Mouse (Mus musculus): ENCODE measurements around the gene Mrpl37. TPM values are rescaled to one million over a fixed set of nuclear protein-coding genes. Genes with fewer than 3 reads are reported as not detected.
A peak's percentile ranks its signal among the peaks of the same experiment; 100 is the strongest.

Mrpl37 gene
- polyA plus RNA-seq, 1 experiment: 74.4 TPM

- peaks cover 3% of the 10 kb centered on the region for H3K4me1 ChIP-seq (ENCODE audit: control insufficient read depth, insufficient read depth, low read length)
- no peaks in the 10 kb centered on the region for H3K36me3 ChIP-seq (ENCODE audit: control insufficient read depth, insufficient read depth, low read length)
- TF ChIP-seq CTCF (IDR thresholded peaks at IDR 0.05; ENCODE audit: control insufficient read depth, insufficient read depth, insufficient replicate concordance, low read depth, low read length) (no peak), POLR2A (IDR thresholded peaks at IDR 0.05; ENCODE audit: control insufficient read depth, low read depth, low read length) (no peak)
- peak overlapping the region; percentile 35 for H3K4me3 ChIP-seq (ENCODE audit: control insufficient read depth, low read depth, low read length)
- H3K27me3 ChIP-seq (ENCODE audit: control insufficient read depth, insufficient read depth, low read length): no peaks in the 10 kb centered on the region
- H3K27ac ChIP-seq (ENCODE audit: control insufficient read depth, insufficient read depth, low read depth, low read length): no peak overlapping the region
Observed at GRCm38 (mm10) chr4:107084343-107084742, 17.7 kb upstream of the Mrpl37 start.

- Histone ChIP-seq H3K4me1 (ENCODE audit: control insufficient read depth, insufficient read depth, low read length) (peaks cover 3% of the 10 kb centered on the region), H3K36me3 (ENCODE audit: control insufficient read depth, insufficient read depth, low read length) (no peaks in the 10 kb centered on the region), H3K4me3 (ENCODE audit: control insufficient read depth, low read depth, low read length) (no peak overlapping the region), H3K27ac (ENCODE audit: control insufficient read depth, insufficient read depth, low read depth, low read length) (no peak overlapping the region), H3K27me3 (ENCODE audit: control insufficient read depth, insufficient read depth, low read length) (no peaks in the 10 kb centered on the region)
- TF ChIP-seq CTCF (IDR thresholded peaks at IDR 0.05; ENCODE audit: control insufficient read depth, insufficient read depth, insufficient replicate concordance, low read depth, low read length): peak; percentile 19; the same call in 1 of the 2 replicates
- no peak for TF ChIP-seq POLR2A (IDR thresholded peaks at IDR 0.05; ENCODE audit: control insufficient read depth, low read depth, low read length)
Observed at GRCm38 (mm10) chr4:107083126-107083525, 16.5 kb upstream of the Mrpl37 start.

GRCm38 (mm10) chr4:107082185-107082584 is 15.5 kb upstream of the Mrpl37 start:
- peaks cover 3% of the 10 kb centered on the region for H3K4me1 ChIP-seq (ENCODE audit: control insufficient read depth, insufficient read depth, low read length)
- no peaks in the 10 kb centered on the region for H3K27me3 ChIP-seq (ENCODE audit: control insufficient read depth, insufficient read depth, low read length)
- no peaks in the 10 kb centered on the region for H3K36me3 ChIP-seq (ENCODE audit: control insufficient read depth, insufficient read depth, low read length)
- H3K27ac ChIP-seq (ENCODE audit: control insufficient read depth, insufficient read depth, low read depth, low read length): no peak overlapping the region
- no peak overlapping the region for H3K4me3 ChIP-seq (ENCODE audit: control insufficient read depth, low read depth, low read length)
- TF ChIP-seq POLR2A (IDR thresholded peaks at IDR 0.05; ENCODE audit: control insufficient read depth, low read depth, low read length): no peak
- TF ChIP-seq CTCF (IDR thresholded peaks at IDR 0.05; ENCODE audit: control insufficient read depth, insufficient read depth, insufficient replicate concordance, low read depth, low read length): no peak

GRCm38 (mm10) chr4:107079716-107080115 is 13.0 kb upstream of the Mrpl37 start:
- H3K27ac ChIP-seq (ENCODE audit: control insufficient read depth, insufficient read depth, low read depth, low read length): no peak overlapping the region
- no peaks in the 10 kb centered on the region for H3K36me3 ChIP-seq (ENCODE audit: control insufficient read depth, insufficient read depth, low read length)
- no peaks in the 10 kb centered on the region for H3K4me1 ChIP-seq (ENCODE audit: control insufficient read depth, insufficient read depth, low read length)
- no peak overlapping the region for H3K4me3 ChIP-seq (ENCODE audit: control insufficient read depth, low read depth, low read length)
- TF ChIP-seq POLR2A (IDR thresholded peaks at IDR 0.05; ENCODE audit: control insufficient read depth, low read depth, low read length) (no peak), CTCF (IDR thresholded peaks at IDR 0.05; ENCODE audit: control insufficient read depth, insufficient read depth, insufficient replicate concordance, low read depth, low read length) (no peak)
- no peaks in the 10 kb centered on the region for H3K27me3 ChIP-seq (ENCODE audit: control insufficient read depth, insufficient read depth, low read length)

GRCm38 (mm10) chr4:107078894-107079293 is 12.2 kb upstream of the Mrpl37 start:
- TF ChIP-seq CTCF (IDR thresholded peaks at IDR 0.05; ENCODE audit: control insufficient read depth, insufficient read depth, insufficient replicate concordance, low read depth, low read length) (no peak), POLR2A (IDR thresholded peaks at IDR 0.05; ENCODE audit: control insufficient read depth, low read depth, low read length) (no peak)
- no peaks in the 10 kb centered on the region for H3K27me3 ChIP-seq (ENCODE audit: control insufficient read depth, insufficient read depth, low read length)
- no peak overlapping the region for H3K4me3 ChIP-seq (ENCODE audit: control insufficient read depth, low read depth, low read length)
- H3K4me1 ChIP-seq (ENCODE audit: control insufficient read depth, insufficient read depth, low read length): no peaks in the 10 kb centered on the region
- H3K27ac ChIP-seq (ENCODE audit: control insufficient read depth, insufficient read depth, low read depth, low read length): no peak overlapping the region
- H3K36me3 ChIP-seq (ENCODE audit: control insufficient read depth, insufficient read depth, low read length): no peaks in the 10 kb centered on the region

GRCm38 (mm10) chr4:107075456-107075855 is 8.8 kb upstream of the Mrpl37 start:
- no peaks in the 10 kb centered on the region for H3K4me1 ChIP-seq (ENCODE audit: control insufficient read depth, insufficient read depth, low read length)
- TF ChIP-seq POLR2A (IDR thresholded peaks at IDR 0.05; ENCODE audit: control insufficient read depth, low read depth, low read length) (no peak), CTCF (IDR thresholded peaks at IDR 0.05; ENCODE audit: control insufficient read depth, insufficient read depth, insufficient replicate concordance, low read depth, low read length) (no peak)
- H3K27ac ChIP-seq (ENCODE audit: control insufficient read depth, insufficient read depth, low read depth, low read length): no peak overlapping the region
- no peaks in the 10 kb centered on the region for H3K27me3 ChIP-seq (ENCODE audit: control insufficient read depth, insufficient read depth, low read length)
- H3K4me3 ChIP-seq (ENCODE audit: control insufficient read depth, low read depth, low read length): no peak overlapping the region
- no peaks in the 10 kb centered on the region for H3K36me3 ChIP-seq (ENCODE audit: control insufficient read depth, insufficient read depth, low read length)

- Histone ChIP-seq H3K27me3 (ENCODE audit: control insufficient read depth, insufficient read depth, low read length) (no peaks in the 10 kb centered on the region), H3K4me3 (ENCODE audit: control insufficient read depth, low read depth, low read length) (no peak overlapping the region), H3K4me1 (ENCODE audit: control insufficient read depth, insufficient read depth, low read length) (peaks cover 2% of the 10 kb centered on the region), H3K27ac (ENCODE audit: control insufficient read depth, insufficient read depth, low read depth, low read length) (no peak overlapping the region), H3K36me3 (ENCODE audit: control insufficient read depth, insufficient read depth, low read length) (no peaks in the 10 kb centered on the region)
- TF ChIP-seq POLR2A (IDR thresholded peaks at IDR 0.05; ENCODE audit: control insufficient read depth, low read depth, low read length): no peak
- TF ChIP-seq CTCF (IDR thresholded peaks at IDR 0.05; ENCODE audit: control insufficient read depth, insufficient read depth, insufficient replicate concordance, low read depth, low read length): no peak
Observed at GRCm38 (mm10) chr4:107072343-107072742, 5.7 kb upstream of the Mrpl37 start.
